Mouse (Mus musculus) thymus, adult 2 months (tissue): ENCODE measurements around the gene Fbxw17. TPM values are rescaled to one million over a fixed set of nuclear protein-coding genes. Genes with fewer than 3 reads are reported as not detected.
"Not testable (repeated sequence)": the region's sequence is repeated elsewhere in the genome, so short reads cannot be mapped to it uniquely, and the experiment has no call there.

Source experiments
- DNase-seq: peaks from one replicate; pipeline ENCODE4 v3.0.0; 2021
- H3K27ac ChIP-seq: fragments of 200-500 bp; 2 replicates; pipeline ENCODE4 v1.5.1; 2012; ENCODE audit warnings: low read length, control low read depth; ENCODE audit not compliant: control insufficient read depth, insufficient read depth
- H3K27me3 ChIP-seq: fragments of 200-500 bp; 2 replicates; pipeline ENCODE4 v1.6.1; 2012; ENCODE audit warnings: mild to moderate bottlenecking, low read length, moderate library complexity, mixed read lengths; ENCODE audit not compliant: control insufficient read depth, insufficient read depth
- H3K36me3 ChIP-seq: fragments of 200-500 bp; 2 replicates; pipeline ENCODE4 v1.6.1; 2012; ENCODE audit warnings: mild to moderate bottlenecking, low read length, moderate library complexity; ENCODE audit not compliant: control insufficient read depth, insufficient read depth
- H3K4me1 ChIP-seq: fragments of 200-500 bp; replicated peaks from 2 replicates; pipeline ENCODE4 v1.6.1; 2012; ENCODE audit warnings: low read length; ENCODE audit not compliant: control insufficient read depth, insufficient read depth
- H3K4me3 ChIP-seq: fragments of 200-500 bp; 2 replicates; pipeline ENCODE4 v1.5.1; 2012; ENCODE audit warnings: mild to moderate bottlenecking, low read length, control low read depth, moderate library complexity; ENCODE audit not compliant: control insufficient read depth, insufficient read depth
- CTCF ChIP-seq: fragments of 200-500 bp; IDR thresholded peaks from 2 replicates; pipeline ENCODE4 v1.5.1; 2012; ENCODE audit warnings: mild to moderate bottlenecking, control low read depth, low read length, moderate library complexity, borderline replicate concordance; ENCODE audit not compliant: control insufficient read depth, poor library complexity, insufficient read depth; ENCODE audit errors: extremely low read depth
- POLR2A ChIP-seq: fragments of 200-500 bp; IDR thresholded peaks from 2 replicates; pipeline ENCODE4 v1.6.1; 2012; ENCODE audit warnings: mild to moderate bottlenecking, low read length, control low read depth, moderate library complexity; ENCODE audit not compliant: control insufficient read depth, poor library complexity, insufficient read depth; ENCODE audit errors: extremely low read depth
- WGBS: fragments of 180-500 bp; shearing (Covaris S2); methylation state at CpG from one replicate; pipeline ENCODE4 v1.1.7; 2018; 5-methylcytosine and 5-hydroxymethylcytosine counted together
- polyA plus RNA-seq: library from polyadenylated mRNA; depleted of rRNA; stranded (reverse); fragments of >200 nt; gene quantifications from 2 replicates; pipeline ENCODE4 v1.2.3, GENCODE M21; 2012; rRNA removed

Fbxw17 gene
- polyA plus RNA-seq: 29.3 and 36.4 TPM in 2 replicates

DNA sequence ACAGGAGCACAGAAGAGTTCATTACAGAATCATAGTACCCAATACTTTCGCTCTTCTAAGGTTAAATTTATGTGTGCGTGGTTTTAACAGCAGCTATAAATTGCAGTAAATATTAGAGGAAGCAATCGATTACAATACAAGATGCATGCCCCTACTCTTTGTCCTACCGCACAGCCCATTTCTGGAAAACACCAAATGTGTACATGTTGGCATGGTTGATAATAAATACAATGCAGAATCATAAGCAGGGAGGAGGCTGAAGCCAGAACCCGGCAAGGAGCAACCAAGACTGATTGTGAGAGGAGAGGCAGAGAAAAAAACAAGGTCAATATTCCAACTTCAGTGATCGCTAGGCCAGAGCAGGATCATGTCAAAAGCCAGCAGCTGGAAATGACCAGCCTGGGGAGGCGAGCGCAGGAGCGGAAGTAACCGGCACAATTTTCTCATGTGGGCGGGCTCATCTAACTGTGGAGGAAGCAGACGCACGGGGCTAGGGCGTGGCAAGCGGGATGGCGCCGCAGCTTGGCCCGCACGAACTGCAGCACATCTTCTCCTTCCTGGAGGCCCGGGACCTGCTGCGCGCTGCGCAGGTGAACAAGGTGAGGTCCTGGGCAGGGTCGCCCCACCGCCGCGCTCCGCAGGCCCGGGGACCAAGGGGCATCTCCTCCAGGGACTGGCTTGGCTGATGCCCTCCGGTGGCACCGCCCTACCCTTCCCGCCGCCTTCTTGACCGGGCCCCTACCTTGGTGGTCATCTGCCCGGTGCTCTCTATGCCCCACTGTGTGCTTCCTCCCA lies at the start of gene Fbxw17:
Fbxw17 (plus strand) TSS at position 476 of the 795 bp plus-strand sequence.
- TF ChIP-seq CTCF (no peak), POLR2A (peak; percentile 46; the same call in 1 of the 2 replicates)
- Histone ChIP-seq H3K27me3 (no peaks in the 10 kb centered on the region), H3K27ac (no peak within 1 kb of the TSS), H3K4me1 (no peaks in the 10 kb centered on the region; the same call in 1 of the 2 replicates), H3K36me3 (no peaks in the 10 kb centered on the region), H3K4me3 (peak within 1 kb of the TSS; percentile 75)
- DNase-seq: peak; percentile 66
- WGBS: 11% methylated on average over 35 of the region's 35 CpGs

- WGBS: 88% methylated on average over 5 of the region's 5 CpGs
- H3K27ac ChIP-seq, H3K27me3 ChIP-seq: not testable (repeated sequence)
These were observed 44.5 kb upstream of the Fbxw17 start for GRCm38 (mm10) chr13:50372934-50373705.

DNA sequence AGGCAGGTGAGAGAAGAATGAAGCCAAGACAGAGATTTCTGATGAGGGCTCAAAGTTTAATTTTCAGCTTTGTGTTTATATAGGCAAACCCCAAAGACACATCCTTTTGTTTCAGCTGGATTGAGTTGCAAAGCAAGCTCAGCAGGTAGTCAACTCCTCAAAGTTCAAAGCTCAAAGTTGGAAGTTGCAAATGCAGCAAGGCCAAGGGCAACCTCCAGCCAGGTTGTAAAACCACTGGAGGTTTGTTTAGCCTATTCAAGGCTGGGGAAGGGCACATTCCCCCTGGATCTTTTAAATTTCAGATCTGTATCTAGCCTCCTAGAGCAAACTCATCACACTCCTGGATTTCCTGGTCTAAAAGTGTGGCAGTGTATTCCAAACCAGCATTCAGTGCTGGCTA lies 28.5 kb upstream of the Fbxw17 start:
- H3K27ac ChIP-seq, H3K27me3 ChIP-seq, H3K4me3 ChIP-seq, H3K36me3 ChIP-seq, H3K4me1 ChIP-seq, DNase-seq: not testable (repeated sequence)

More at GRCm38 (mm10) chr13:50372934-50373705, 44.5 kb upstream of the Fbxw17 start:
- not testable (repeated sequence) for H3K4me1 ChIP-seq, H3K4me3 ChIP-seq, DNase-seq, H3K36me3 ChIP-seq

GRCm38 (mm10) chr13:50418421-50418820 lies 757 bp downstream of the Fbxw17 start:
- no peak for DNase-seq
- Histone ChIP-seq H3K4me1 (no peaks in the 10 kb centered on the region; the same call in 1 of the 2 replicates), H3K36me3 (no peaks in the 10 kb centered on the region), H3K27me3 (no peaks in the 10 kb centered on the region), H3K27ac (no peak overlapping the region), H3K4me3 (no peak overlapping the region)
- TF ChIP-seq POLR2A: no peak
- no peak for TF ChIP-seq CTCF
- 61% methylated on average over 3 of the region's 3 CpGs for WGBS

DNA sequence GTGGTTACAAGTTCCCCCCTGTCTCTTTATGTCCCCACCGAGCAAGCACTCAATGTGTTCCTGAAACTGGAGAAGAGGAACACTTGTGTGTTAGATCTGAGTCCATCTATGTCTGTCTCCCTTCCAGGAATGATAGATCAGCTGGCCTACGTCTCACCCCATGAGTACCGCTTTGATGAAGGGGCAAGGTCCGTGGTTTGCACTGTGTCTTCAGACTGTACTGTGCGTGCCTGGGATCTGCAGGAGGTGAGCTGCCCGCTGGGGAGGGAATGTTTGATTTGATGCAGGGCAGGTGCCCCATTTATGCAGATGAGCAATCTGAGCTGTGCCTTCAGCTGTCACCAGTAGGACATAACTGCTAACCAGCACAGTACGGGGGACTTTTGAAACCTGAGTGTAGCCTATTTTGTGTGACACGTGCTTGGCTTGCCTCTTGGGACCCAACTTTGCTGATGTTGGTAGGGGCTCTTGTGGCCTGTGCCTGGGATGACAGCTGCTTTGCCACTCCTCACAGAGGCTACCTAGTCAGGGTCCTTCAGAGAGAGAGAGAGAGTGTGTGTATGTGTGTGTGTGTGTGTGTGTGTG lies 6.1 kb downstream of the Fbxw17 start:
- Histone ChIP-seq H3K27ac (no peak overlapping the region), H3K36me3 (peaks cover 3% of the 10 kb centered on the region; the same call in 1 of the 2 replicates), H3K27me3 (no peaks in the 10 kb centered on the region), H3K4me1 (no peaks in the 10 kb centered on the region; the same call in 1 of the 2 replicates), H3K4me3 (no peak overlapping the region)
- WGBS: 94% methylated on average over 8 of the region's 8 CpGs
- no peak for DNase-seq
- TF ChIP-seq POLR2A: no peak
- TF ChIP-seq CTCF: no peak

DNA sequence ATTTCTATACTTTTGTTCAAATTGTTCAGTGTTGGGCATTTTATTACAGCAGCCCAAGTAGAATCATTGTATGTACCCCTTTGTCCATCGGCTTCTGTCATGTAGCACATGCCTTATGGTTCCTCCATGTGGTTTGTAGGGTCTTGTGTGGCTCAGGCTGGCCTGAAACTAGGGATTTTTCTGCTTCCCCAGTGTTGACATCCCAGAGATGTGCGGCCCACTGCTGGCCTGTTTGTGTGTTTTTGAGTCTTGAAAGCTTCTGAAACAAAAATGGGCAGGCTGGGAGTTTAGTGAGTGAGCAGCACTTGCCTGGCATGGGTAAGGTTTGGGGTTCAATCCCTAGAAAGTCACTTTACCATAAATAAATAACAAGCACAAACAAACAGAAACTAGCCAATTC lies 6.9 kb downstream of the Fbxw17 start:
- Histone ChIP-seq H3K36me3 (peaks cover 3% of the 10 kb centered on the region; the same call in 1 of the 2 replicates), H3K4me1 (no peaks in the 10 kb centered on the region), H3K27ac (no peak overlapping the region), H3K27me3 (no peaks in the 10 kb centered on the region), H3K4me3 (no peak overlapping the region)
- TF ChIP-seq CTCF (no peak), POLR2A (no peak)
- WGBS: 96% methylated on average over 2 of the region's 2 CpGs
- DNase-seq: no peak
